Mouse (Mus musculus) heart, embryonic 14.5 days (tissue): ENCODE results near the gene Qpctl. TPM values are rescaled to one million over a fixed set of nuclear protein-coding genes. Genes with fewer than 3 reads are reported as not detected.

Source experiments
- ATAC-seq: fragments of 200-750 bp; cut with Nextera tagmentation; 2 replicates; pipeline ENCODE4 v1.8.0; 2017; ENCODE audit warnings: low read depth, moderate TSS enrichment; ENCODE audit not compliant: insufficient number of reproducible peaks, insufficient read depth, low FRiP score
- H3K27ac ChIP-seq, 2 experiments: fragments of 200-500 bp in 1 of 2; fragments of 300-500 bp in 1 of 2; sonication (generic) in 1 of 2; replicated peaks in 1 of 2; 2 replicates each; pipeline ENCODE4 v1.5.1; 2012 to 2014; ENCODE audit warnings: low read depth in 2 of 2, low read length in 2 of 2, control low read depth in 1 of 2, mild to moderate bottlenecking in 1 of 2, mixed read lengths in 1 of 2; ENCODE audit not compliant: control insufficient read depth in 1 of 2, insufficient read depth in 1 of 2
- H3K27me3 ChIP-seq: fragments of 300-500 bp; sonication (generic); 2 replicates; pipeline ENCODE4 v1.6.1; 2014; ENCODE audit warnings: mild to moderate bottlenecking, low read length, control low read depth; ENCODE audit not compliant: control insufficient read depth, insufficient read depth
- H3K36me3 ChIP-seq: fragments of 300-500 bp; sonication (generic); 2 replicates; pipeline ENCODE4 v1.6.1; 2014; ENCODE audit warnings: mild to moderate bottlenecking, control low read depth, low read length, mixed read lengths; ENCODE audit not compliant: control insufficient read depth, insufficient read depth
- H3K4me1 ChIP-seq, 2 experiments: fragments of 200-500 bp in 1 of 2; fragments of 300-500 bp in 1 of 2; sonication (generic) in 1 of 2; 2 replicates each; pipeline ENCODE4 v1.6.1; 2012 to 2014; ENCODE audit warnings: low read length in 2 of 2, control low read depth in 1 of 2, mixed read lengths in 1 of 2; ENCODE audit not compliant: control insufficient read depth in 2 of 2, insufficient read depth in 2 of 2
- H3K4me2 ChIP-seq: fragments of 300-500 bp; sonication (generic); 2 replicates; pipeline ENCODE4 v1.6.1; 2014; ENCODE audit warnings: mild to moderate bottlenecking, low read length
- H3K4me3 ChIP-seq, 2 experiments: fragments of 200-500 bp in 1 of 2; fragments of 300-500 bp in 1 of 2; sonication (generic) in 1 of 2; 2 replicates each; pipeline ENCODE4 v1.5.1; 2012 to 2014; ENCODE audit warnings: low read length in 2 of 2, mild to moderate bottlenecking in 2 of 2, control low read depth in 1 of 2, low read depth in 1 of 2, moderate library complexity in 1 of 2; ENCODE audit not compliant: control insufficient read depth in 1 of 2, insufficient read depth in 1 of 2
- H3K9ac ChIP-seq: fragments of 300-500 bp; sonication (generic); 2 replicates; pipeline ENCODE4 v1.6.1; 2014; ENCODE audit warnings: mild to moderate bottlenecking, low read length
- H3K9me3 ChIP-seq: fragments of 300-500 bp; sonication (generic); 2 replicates; pipeline ENCODE4 v1.6.1; 2016; ENCODE audit warnings: low read length, control low read depth; ENCODE audit not compliant: control insufficient read depth
- WGBS: fragments of 180-500 bp; shearing (Covaris S2); extraction: QIAGEN DNeasy Blood & Tissue Kit; methylation state at CpG from one replicate; pipeline ENCODE4 v1.1.7; 2014; 5-methylcytosine and 5-hydroxymethylcytosine counted together
- polyA plus RNA-seq: library from polyadenylated mRNA; unstranded; fragments of >200 nt; fragmentation: Nextera tagmentation; extraction: Ambion mirVana; gene quantifications from 2 replicates; pipeline ENCODE4 v1.2.1, GENCODE M21; 2014

Qpctl gene
- 7.0 and 7.8 TPM in 2 replicates for polyA plus RNA-seq

- H3K27ac ChIP-seq, result peak within 1 kb of the TSS; percentile 70 to 89
- peak; percentile 98 for ATAC-seq
- peaks cover 5 to 20% of the 10 kb centered on the region in 2 experiments; a peak in 3 of 4 replicates for H3K4me1 ChIP-seq
- H3K4me3 ChIP-seq, result peak within 1 kb of the TSS; percentile 60 to 66
- under 1% methylated on average over 43 of the region's 43 CpGs for WGBS
- no peaks in the 10 kb centered on the region for H3K27me3 ChIP-seq
- H3K4me2 ChIP-seq, result peak within 1 kb of the TSS; percentile 90
- H3K9me3 ChIP-seq, result no peaks in the 10 kb centered on the region
- H3K36me3 ChIP-seq, result peaks cover 35% of the 10 kb centered on the region
- H3K9ac ChIP-seq, result peak within 1 kb of the TSS; percentile 84
These were observed at the start of gene Qpctl for GRCm38 (mm10) chr7:19148875-19149541. TSS of gene Qpctl (minus strand) at chr7:19149291.

- no peak overlapping the region for H3K4me3 ChIP-seq
- ATAC-seq, result no peak
- no peak overlapping the region for H3K4me2 ChIP-seq
- peaks cover 4% of the 10 kb centered on the region; the same call in 1 of the 2 replicates for H3K9me3 ChIP-seq
- H3K27ac ChIP-seq, result no peak overlapping the region
- WGBS, result 28% methylated on average over 2 of the region's 2 CpGs
- H3K9ac ChIP-seq, result no peak overlapping the region
- no peaks in the 10 kb centered on the region for H3K4me1 ChIP-seq
- no peaks in the 10 kb centered on the region for H3K27me3 ChIP-seq
- peaks cover 82% of the 10 kb centered on the region for H3K36me3 ChIP-seq
These were observed 48.9 kb upstream of the Qpctl start for GRCm38 (mm10) chr7:19197985-19198384.

GRCm38 (mm10) chr7:19196676-19197075, 47.6 kb upstream of the Qpctl start:
- Histone ChIP-seq H3K9ac (no peak overlapping the region), H3K36me3 (peaks cover 82% of the 10 kb centered on the region), H3K4me1 (no peaks in the 10 kb centered on the region), H3K4me3 (no peak overlapping the region), H3K27me3 (no peaks in the 10 kb centered on the region), H3K27ac (no peak overlapping the region), H3K4me2 (no peak overlapping the region), H3K9me3 (peaks cover 4% of the 10 kb centered on the region; the same call in 1 of the 2 replicates)
- ATAC-seq, result no peak
- WGBS, result 48% methylated on average over 6 of the region's 6 CpGs

- no peaks in the 10 kb centered on the region for H3K4me1 ChIP-seq
- no peak overlapping the region for H3K4me3 ChIP-seq
- H3K4me2 ChIP-seq, result no peak overlapping the region
- ATAC-seq, result no peak
- H3K36me3 ChIP-seq, result peaks cover 77% of the 10 kb centered on the region
- WGBS, result over 99% methylated on average over 4 of the region's 4 CpGs
- H3K9me3 ChIP-seq, result peaks cover 4% of the 10 kb centered on the region; the same call in 1 of the 2 replicates
- no peak overlapping the region for H3K27ac ChIP-seq
- no peaks in the 10 kb centered on the region for H3K27me3 ChIP-seq
- no peak overlapping the region for H3K9ac ChIP-seq
These were observed 45.6 kb upstream of the Qpctl start for GRCm38 (mm10) chr7:19194676-19195075.

GRCm38 (mm10) chr7:19184758-19185157, 35.7 kb upstream of the Qpctl start:
- 40% methylated on average over 6 of the region's 6 CpGs for WGBS
- Histone ChIP-seq H3K27me3 (peaks cover 4% of the 10 kb centered on the region), H3K27ac (peak overlapping the region; percentile 59 to 80), H3K4me3 (no peak overlapping the region), H3K4me1 (peaks cover 11 to 23% of the 10 kb centered on the region in 2 experiments), H3K36me3 (peaks cover 36% of the 10 kb centered on the region), H3K9me3 (no peaks in the 10 kb centered on the region), H3K9ac (peak overlapping the region; percentile 39; the same call in 1 of the 2 replicates), H3K4me2 (peak overlapping the region; percentile 31)
- ATAC-seq, result no peak

- peak overlapping the region; percentile 31; the same call in 1 of the 2 replicates for H3K4me2 ChIP-seq
- peak overlapping the region; percentile 59 to 80 for H3K27ac ChIP-seq
- H3K36me3 ChIP-seq, result peaks cover 36% of the 10 kb centered on the region
- WGBS, result 54% methylated on average over 2 of the region's 2 CpGs
- no peak overlapping the region for H3K4me3 ChIP-seq
- no peaks in the 10 kb centered on the region for H3K9me3 ChIP-seq
- ATAC-seq, result no peak
- peaks cover 9% of the 10 kb centered on the region for H3K27me3 ChIP-seq
- peak overlapping the region; percentile 39; the same call in 1 of the 2 replicates for H3K9ac ChIP-seq
- H3K4me1 ChIP-seq, result peaks cover 13 to 26% of the 10 kb centered on the region in 2 experiments
These were observed 35.2 kb upstream of the Qpctl start for GRCm38 (mm10) chr7:19184250-19184649.

GRCm38 (mm10) chr7:19180862-19181429, 31.9 kb upstream of the Qpctl start:
- Histone ChIP-seq H3K9me3 (peaks cover 3% of the 10 kb centered on the region; the same call in 1 of the 2 replicates), H3K9ac (peak overlapping the region; percentile 80), H3K27ac (peak overlapping the region; percentile 25 to 28; a peak in 1 of 4 replicates), H3K4me2 (peak overlapping the region; percentile 80), H3K36me3 (peaks cover 7% of the 10 kb centered on the region), H3K4me3 (peak overlapping the region; percentile 57 to 89), H3K4me1 (peaks cover 14 to 33% of the 10 kb centered on the region in 2 experiments), H3K27me3 (peaks cover 37% of the 10 kb centered on the region)
- peak; percentile 57; the same call in 1 of the 2 replicates for ATAC-seq
- WGBS, result 1% methylated on average over 26 of the region's 27 CpGs
